Mouse (Mus musculus) myocyte (in vitro differentiated cells): Measurements from ENCODE around the gene Wdr95.

Experiments used
- POLR2A ChIP-seq: IDR thresholded peaks from one replicate; pipeline ENCODE4 v1.6.1; 2011; ENCODE audit warnings: low read depth, mild to moderate bottlenecking, control low read depth, moderate library complexity; ENCODE audit not compliant: insufficient read length
- TCF12 ChIP-seq: IDR thresholded peaks from one replicate; pipeline ENCODE4 v1.6.1; 2011; ENCODE audit warnings: mild to moderate bottlenecking, control low read depth; ENCODE audit not compliant: poor library complexity, insufficient read depth, severe bottlenecking
- TCF3 ChIP-seq: IDR thresholded peaks from one replicate; pipeline ENCODE4 v1.6.1; 2011; ENCODE audit warnings: low read depth, control low read depth; ENCODE audit not compliant: insufficient read length

DNA sequence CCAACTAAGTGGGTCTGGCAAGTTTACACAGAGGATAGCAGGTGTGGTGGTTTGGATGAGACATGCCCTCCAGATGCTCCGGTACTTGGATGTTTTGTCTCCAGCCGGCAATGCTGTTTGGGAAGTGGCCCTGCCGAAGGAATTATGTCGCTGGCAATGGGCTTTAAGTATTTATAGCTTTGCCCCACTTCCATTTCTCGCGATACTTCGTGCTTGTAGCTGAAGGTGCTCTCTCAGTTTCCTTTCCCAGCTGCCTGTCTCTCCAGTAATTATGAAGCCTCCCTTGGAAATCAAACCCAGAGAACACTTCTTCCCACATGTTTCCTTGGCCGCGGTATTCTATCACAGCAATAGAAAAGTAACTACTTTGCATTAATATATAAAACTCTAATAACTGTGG is 127.2 kb downstream of the Wdr95 start:
- TF ChIP-seq TCF3 (no peak), POLR2A (no peak), TCF12 (no peak)
